8 mouse cellular contexts compared by ENCODE assay signal in the genomic region with DNA sequence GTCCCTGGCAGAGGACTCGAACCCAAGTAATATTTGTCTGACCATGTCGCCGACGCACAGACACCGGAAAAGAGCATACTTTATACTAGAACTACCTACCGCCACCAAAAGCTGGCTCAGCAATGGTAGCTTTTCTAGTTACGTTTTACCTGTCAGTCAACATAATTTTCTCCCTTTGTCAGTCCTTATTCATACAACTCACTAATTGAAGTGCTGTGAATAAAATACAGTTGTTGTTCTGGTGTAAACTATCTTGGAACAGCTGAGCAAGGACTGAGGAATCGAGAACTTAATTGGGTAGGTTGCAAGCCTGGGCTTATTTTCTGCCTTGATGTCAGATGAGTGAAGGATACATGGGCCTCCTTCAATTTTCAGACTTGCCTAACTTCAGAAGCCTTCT. TPM values are rescaled to one million over a fixed set of nuclear protein-coding genes. Genes with fewer than 3 reads are reported as not detected.
DNase-seq lines count a peak whose midpoint lies in the region; ATAC-seq lines count a peak whose summit lies in the region.

No protein-coding gene starts in this region.

- peak overlapping the region; percentile 91 for H3K9ac ChIP-seq in forebrain, embryonic 13.5 days
- peak overlapping the region; percentile 98 for H3K9ac ChIP-seq in liver, embryonic 15.5 days

- peak overlapping the region; percentile 82 for H3K4me2 ChIP-seq in forebrain, embryonic 13.5 days
- peak overlapping the region; percentile 83 for H3K4me2 ChIP-seq in liver, embryonic 15.5 days

- no peaks in the 10 kb centered on the region for H3K36me3 ChIP-seq in heart, embryonic 10.5 days
- no peaks in the 10 kb centered on the region for H3K36me3 ChIP-seq in forebrain, embryonic 13.5 days (ENCODE audit: poor library complexity, severe bottlenecking)
- no peaks in the 10 kb centered on the region; the same call in 1 of the 2 replicates for H3K36me3 ChIP-seq in liver, embryonic 15.5 days (replicated peaks)

- peak overlapping the region; percentile 96 for H3K4me3 ChIP-seq in heart, embryonic 10.5 days
- H3K4me3 ChIP-seq in forebrain, embryonic 13.5 days: peak overlapping the region; percentile 96
- H3K4me3 ChIP-seq in liver, embryonic 15.5 days (replicated peaks): peak overlapping the region; percentile 98

- WGBS in heart, embryonic 10.5 days: 12% methylated on average over 8 of the region's 8 CpGs
- 6% methylated on average over 8 of the region's 8 CpGs for WGBS in forebrain, embryonic 13.5 days
- 12% methylated on average over 8 of the region's 8 CpGs for WGBS in liver, embryonic 15.5 days (ENCODE audit: insufficient replicate concordance)

- no peak for DNase-seq in heart, embryonic 10.5 days (ENCODE audit: low spot score)
- DNase-seq in heart, adult 11 months: no peak
- DNase-seq in adrenal gland, adult 18-20 months (ENCODE audit: low spot score in 2 of 2): no peak
- DNase-seq in cerebellum, adult 9-10 months: no peak
- no peak for DNase-seq in left cerebral cortex, postnatal 10 days (ENCODE audit: extremely low spot score in 1 of 2, low spot score in 2 of 2)

- no peaks in the 10 kb centered on the region for H3K27me3 ChIP-seq in heart, embryonic 10.5 days (ENCODE audit: insufficient read depth, poor library complexity, severe bottlenecking)
- no peaks in the 10 kb centered on the region for H3K27me3 ChIP-seq in forebrain, embryonic 13.5 days
- H3K27me3 ChIP-seq in liver, embryonic 15.5 days: no peaks in the 10 kb centered on the region

- peaks cover 6% of the 10 kb centered on the region for H3K4me1 ChIP-seq in heart, embryonic 10.5 days
- peaks cover 18% of the 10 kb centered on the region for H3K4me1 ChIP-seq in forebrain, embryonic 13.5 days
- peaks cover 32% of the 10 kb centered on the region for H3K4me1 ChIP-seq in liver, embryonic 15.5 days (replicated peaks)

- no peaks in the 10 kb centered on the region for H3K9me3 ChIP-seq in heart, embryonic 10.5 days
- no peaks in the 10 kb centered on the region for H3K9me3 ChIP-seq in forebrain, embryonic 13.5 days (replicated peaks)
- no peaks in the 10 kb centered on the region for H3K9me3 ChIP-seq in liver, embryonic 15.5 days (replicated peaks)

- H3K27ac ChIP-seq in heart, embryonic 10.5 days: peak overlapping the region; percentile 92
- peak overlapping the region; percentile 96 for H3K27ac ChIP-seq in forebrain, embryonic 13.5 days
- H3K27ac ChIP-seq in liver, embryonic 15.5 days (replicated peaks): peak overlapping the region; percentile 98

- intact Hi-C loops in left cerebral cortex, postnatal 10 days (cut with DNase I): loop anchor here (2.0 to 10.0 kb wide), 2 partner anchors 60 to 148 kb away; no protein-coding TSS in a partner anchor

- ATAC-seq in CD4-positive, CD25-positive, alpha-beta regulatory T cell, adult 4 months: peak; percentile 37
- ATAC-seq in forebrain, embryonic 13.5 days: no peak
- ATAC-seq in liver, embryonic 15.5 days (ENCODE audit: insufficient read depth): no peak

RNA-seq across cellular contexts. Expression of a gene that starts 0.9 kb away (rescaled TPM):
- polyA plus RNA-seq in heart, embryonic 10.5 days (2016; fragmentation: Nextera tagmentation; extraction: Ambion mirVana): 7.7 and 9.5 TPM in 2 replicates
- 10 to 100 TPM; 10.0 to 85.9 TPM for polyA plus RNA-seq in CD4-positive, CD25-positive, alpha-beta regulatory T cell, adult 4 months (2017; shearing (Covaris generic))
- 18.8 and 21.5 TPM in 2 replicates for polyA plus RNA-seq in forebrain, embryonic 13.5 days (2015; fragmentation: Nextera tagmentation; extraction: Ambion mirVana)
- polyA plus RNA-seq in liver, embryonic 15.5 days (2015; fragmentation: Nextera tagmentation; extraction: Ambion mirVana): 21.4 and 23.4 TPM in 2 replicates
- total RNA-seq in adrenal gland, adult 18-20 months (2021): 10 to 100 TPM; 19.0 to 31.7 TPM
- total RNA-seq in left cerebral cortex, postnatal 10 days (2021): 10 to 100 TPM; 35.9 to 37.9 TPM

RNA-seq across cellular contexts. Expression of a gene that starts 58.6 kb away (rescaled TPM):
- polyA plus RNA-seq in heart, embryonic 10.5 days (2016; fragmentation: Nextera tagmentation; extraction: Ambion mirVana): 330 and 384 TPM in 2 replicates
- 1,000 to 10,000 TPM in 1 of 2 experiments, 100 to 1,000 TPM in 1; 926 to 1,094 TPM for polyA plus RNA-seq in CD4-positive, CD25-positive, alpha-beta regulatory T cell, adult 4 months (2017; shearing (Covaris generic))
- polyA plus RNA-seq in forebrain, embryonic 13.5 days (2015; fragmentation: Nextera tagmentation; extraction: Ambion mirVana): 450 and 508 TPM in 2 replicates
- 524 and 538 TPM in 2 replicates for polyA plus RNA-seq in liver, embryonic 15.5 days (2015; fragmentation: Nextera tagmentation; extraction: Ambion mirVana)
- total RNA-seq in adrenal gland, adult 18-20 months (2021): 1,000 to 10,000 TPM; 1,124 to 1,128 TPM
- total RNA-seq in left cerebral cortex, postnatal 10 days (2021): 100 to 1,000 TPM; 537 to 566 TPM
